Mouse (Mus musculus): Measurements from ENCODE around the gene Tsc2. TPM values are rescaled to one million over a fixed set of nuclear protein-coding genes. Genes with fewer than 3 reads are reported as not detected.

The Tsc2 gene
- polyA plus RNA-seq, 1 experiment from 2014 or later, result 56.9 TPM

DNA sequence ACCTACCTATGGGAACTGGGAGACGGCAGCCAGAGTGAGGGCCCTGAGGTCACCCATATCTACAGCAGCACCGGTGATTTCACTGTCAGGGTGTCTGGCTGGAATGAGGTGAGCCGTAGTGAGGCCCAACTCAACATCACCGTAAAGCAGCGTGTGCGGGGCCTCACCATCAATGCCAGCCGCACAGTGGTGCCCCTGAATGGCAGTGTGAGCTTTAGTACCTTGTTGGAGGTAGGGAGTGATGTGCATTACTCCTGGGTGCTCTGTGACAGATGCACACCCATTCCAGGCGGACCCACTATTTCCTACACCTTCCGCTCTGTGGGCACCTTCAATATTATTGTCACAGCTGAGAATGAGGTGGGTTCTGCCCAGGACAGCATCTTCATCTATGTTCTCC is 58.6 kb downstream of the Tsc2 start:
- Histone ChIP-seq H3K27ac (no peak overlapping the region), H3K4me3 (no peak overlapping the region), H3K9me3 (no peaks in the 10 kb centered on the region), H3K4me1 (no peaks in the 10 kb centered on the region), H3K36me3 (peaks cover 87% of the 10 kb centered on the region), H3K27me3 (ENCODE audit: insufficient read depth, poor library complexity, severe bottlenecking) (no peaks in the 10 kb centered on the region)
- 89% methylated on average over 9 of the region's 9 CpGs for WGBS
- DNase-seq (ENCODE audit: low spot score), result no peak

DNA sequence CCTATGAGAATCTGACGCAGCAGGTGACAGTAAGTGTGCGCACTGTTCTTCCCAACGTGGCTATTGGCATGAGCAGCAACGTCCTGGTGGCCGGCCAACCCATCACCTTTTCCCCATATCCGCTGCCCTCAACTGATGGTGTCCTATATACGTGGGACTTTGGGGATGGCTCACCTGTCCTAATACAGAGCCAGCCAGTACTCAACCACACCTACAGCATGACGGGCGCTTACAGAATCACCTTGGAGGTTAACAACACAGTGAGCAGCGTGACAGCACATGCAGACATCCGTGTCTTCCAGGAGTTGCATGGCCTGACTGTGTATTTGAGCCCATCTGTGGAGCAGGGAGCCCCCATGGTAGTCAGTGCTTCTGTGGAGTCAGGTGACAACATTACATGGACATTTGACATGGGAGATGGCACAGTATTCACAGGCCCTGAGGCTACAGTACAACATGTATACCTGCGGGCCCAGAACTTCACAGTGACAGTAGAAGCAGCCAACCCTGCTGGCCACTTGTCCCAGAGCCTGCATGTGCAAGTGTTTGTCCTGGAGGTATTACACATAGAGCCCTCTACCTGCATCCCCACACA is 59.7 kb downstream of the Tsc2 start:
- no peak overlapping the region for H3K27ac ChIP-seq
- no peak for DNase-seq (ENCODE audit: low spot score)
- H3K36me3 ChIP-seq, result peaks cover 84% of the 10 kb centered on the region
- no peaks in the 10 kb centered on the region for H3K9me3 ChIP-seq
- 91% methylated on average over 12 of the region's 12 CpGs for WGBS
- no peaks in the 10 kb centered on the region for H3K27me3 ChIP-seq (ENCODE audit: insufficient read depth, poor library complexity, severe bottlenecking)
- H3K4me1 ChIP-seq, result no peaks in the 10 kb centered on the region
- no peak overlapping the region for H3K4me3 ChIP-seq

DNA sequence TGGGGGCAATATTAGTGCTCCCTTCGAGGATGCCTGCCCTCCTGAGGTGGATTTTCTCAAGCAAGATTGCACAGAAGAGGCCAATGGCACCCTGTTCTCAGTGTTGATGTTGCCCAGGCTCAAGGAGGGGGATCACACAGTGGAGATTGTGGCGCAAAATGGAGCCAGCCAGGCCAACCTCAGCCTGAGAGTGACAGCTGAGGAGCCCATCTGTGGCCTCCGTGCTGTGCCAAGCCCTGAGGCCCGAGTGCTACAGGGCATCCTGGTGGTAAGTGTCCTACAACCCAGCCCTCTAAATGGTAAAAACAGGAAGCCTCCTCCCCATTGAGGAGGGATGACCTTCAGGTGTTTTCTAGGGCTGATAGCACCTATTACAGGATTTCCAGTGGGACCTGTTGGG is 62.6 kb downstream of the Tsc2 start:
- Histone ChIP-seq H3K36me3 (peaks cover 82% of the 10 kb centered on the region), H3K4me1 (peaks cover 12% of the 10 kb centered on the region), H3K27me3 (ENCODE audit: insufficient read depth, poor library complexity, severe bottlenecking) (no peaks in the 10 kb centered on the region), H3K27ac (no peak overlapping the region), H3K4me3 (no peak overlapping the region), H3K9me3 (no peaks in the 10 kb centered on the region)
- DNase-seq (ENCODE audit: low spot score), result no peak
- WGBS, result 88% methylated on average over 4 of the region's 4 CpGs

DNA sequence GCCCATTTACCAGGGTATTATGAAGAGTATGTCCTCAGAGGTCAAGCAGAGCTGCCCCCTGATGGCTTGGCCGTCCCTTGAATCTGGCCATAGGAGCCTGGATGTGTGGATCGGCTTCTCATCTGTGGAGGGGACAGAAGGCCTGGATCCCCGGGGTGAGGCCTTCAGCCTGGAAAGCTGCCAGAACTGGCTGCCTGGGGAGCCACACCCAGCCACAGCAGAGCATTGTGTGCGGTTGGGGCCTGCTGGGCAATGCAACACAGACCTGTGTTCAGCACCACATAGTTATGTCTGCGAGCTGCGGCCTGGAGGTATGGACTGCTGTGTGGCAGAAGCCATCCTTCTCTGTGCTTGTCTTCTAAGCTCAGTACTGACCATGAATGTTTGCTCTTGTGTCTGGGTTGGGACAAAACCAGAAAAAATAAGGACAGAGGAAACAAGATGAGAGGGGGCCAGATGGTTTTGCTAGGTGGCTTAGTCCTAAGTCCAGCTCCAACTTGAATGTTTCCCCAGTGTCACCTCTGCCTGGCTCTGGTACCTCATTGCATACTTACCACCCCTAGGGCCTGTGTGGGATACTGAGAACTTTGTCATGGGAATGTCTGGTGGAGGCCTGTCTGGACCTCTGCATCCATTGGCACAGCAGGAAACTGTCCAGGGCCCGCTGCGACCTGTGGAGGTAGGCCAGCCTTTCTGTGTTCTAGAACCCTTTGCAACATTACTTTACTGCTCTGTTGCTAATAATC is 65.2 kb downstream of the Tsc2 start:
- Histone ChIP-seq H3K36me3 (peaks cover 65% of the 10 kb centered on the region), H3K9me3 (no peaks in the 10 kb centered on the region), H3K4me3 (no peak overlapping the region), H3K4me1 (peaks cover 27% of the 10 kb centered on the region), H3K27ac (0 out of 2 replicates have a peak overlapping the region, but pooled peaks have one; percentile 14), H3K27me3 (ENCODE audit: insufficient read depth, poor library complexity, severe bottlenecking) (no peaks in the 10 kb centered on the region)
- DNase-seq (ENCODE audit: low spot score), result no peak
- 76% methylated on average over 8 of the region's 8 CpGs for WGBS

DNA sequence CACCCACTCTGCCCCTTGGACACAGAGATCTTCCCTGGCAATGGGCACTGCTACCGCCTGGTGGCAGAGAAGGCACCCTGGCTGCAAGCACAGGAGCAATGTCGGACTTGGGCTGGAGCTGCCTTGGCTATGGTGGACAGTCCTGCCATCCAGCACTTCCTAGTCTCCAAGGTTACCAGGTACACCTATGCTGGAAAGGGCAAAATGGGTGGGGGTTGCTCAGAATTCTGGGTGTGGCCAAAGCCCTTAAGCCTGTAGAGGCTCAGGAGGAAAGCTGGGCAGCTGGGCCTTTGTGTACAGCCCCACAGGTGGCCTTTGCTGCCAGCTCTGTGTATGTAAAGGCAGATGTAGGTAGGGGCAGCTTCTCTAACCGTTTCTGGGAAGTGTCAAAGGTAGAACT is 66.6 kb downstream of the Tsc2 start:
- peaks cover 33% of the 10 kb centered on the region for H3K4me1 ChIP-seq
- no peak overlapping the region for H3K27ac ChIP-seq
- H3K9me3 ChIP-seq, result no peaks in the 10 kb centered on the region
- WGBS, result 73% methylated on average over 3 of the region's 3 CpGs
- peaks cover 51% of the 10 kb centered on the region for H3K36me3 ChIP-seq
- no peak for DNase-seq (ENCODE audit: low spot score)
- no peaks in the 10 kb centered on the region for H3K27me3 ChIP-seq (ENCODE audit: insufficient read depth, poor library complexity, severe bottlenecking)
- no peak overlapping the region for H3K4me3 ChIP-seq

DNA sequence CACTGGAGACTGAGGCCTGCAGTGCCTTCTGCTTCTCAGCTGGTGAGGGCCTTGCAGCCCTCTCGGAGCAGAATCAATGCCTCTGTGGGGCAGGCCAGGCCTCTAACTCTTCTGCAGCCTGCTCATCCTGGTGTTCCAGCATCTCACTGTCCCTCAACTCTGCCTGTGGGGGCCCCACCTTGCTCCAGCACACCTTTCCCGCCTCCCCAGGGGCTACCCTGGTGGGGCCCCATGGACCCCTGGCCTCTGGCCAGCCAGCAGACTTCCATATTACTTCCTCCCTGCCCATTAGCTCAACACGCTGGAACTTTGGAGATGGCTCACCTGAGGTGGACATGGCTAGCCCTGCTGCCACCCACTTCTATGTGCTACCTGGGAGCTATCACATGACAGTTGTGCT is 67.3 kb downstream of the Tsc2 start:
- DNase-seq (ENCODE audit: low spot score), result no peak
- 80% methylated on average over 3 of the region's 3 CpGs for WGBS
- Histone ChIP-seq H3K4me3 (no peak overlapping the region), H3K27ac (no peak overlapping the region), H3K36me3 (peaks cover 45% of the 10 kb centered on the region), H3K4me1 (peaks cover 37% of the 10 kb centered on the region), H3K9me3 (no peaks in the 10 kb centered on the region), H3K27me3 (ENCODE audit: insufficient read depth, poor library complexity, severe bottlenecking) (no peaks in the 10 kb centered on the region)

DNA sequence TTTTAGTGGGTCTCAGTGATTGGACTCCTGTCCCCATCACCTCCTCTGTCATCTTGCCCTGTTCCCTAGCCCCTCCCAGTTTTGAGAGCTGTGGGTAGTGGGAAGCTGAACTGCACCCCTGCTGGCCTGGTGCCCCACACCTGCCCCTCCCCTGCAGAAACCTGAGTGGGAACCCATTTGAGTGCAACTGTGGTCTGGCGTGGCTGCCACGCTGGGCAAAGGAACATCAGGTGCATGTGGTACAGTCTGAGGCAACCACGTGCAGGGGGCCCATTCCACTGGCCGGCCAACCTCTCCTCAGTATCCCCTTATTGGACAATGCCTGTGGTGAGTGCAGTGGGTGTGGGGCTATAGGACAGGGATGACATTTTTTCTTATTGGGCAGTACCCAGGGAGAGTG is 68.0 kb downstream of the Tsc2 start:
- WGBS, result 88% methylated on average over 4 of the region's 4 CpGs
- Histone ChIP-seq H3K27me3 (ENCODE audit: insufficient read depth, poor library complexity, severe bottlenecking) (no peaks in the 10 kb centered on the region), H3K4me3 (no peak overlapping the region), H3K4me1 (peaks cover 37% of the 10 kb centered on the region), H3K36me3 (peaks cover 38% of the 10 kb centered on the region), H3K27ac (no peak overlapping the region), H3K9me3 (no peaks in the 10 kb centered on the region)
- DNase-seq (ENCODE audit: low spot score), result no peak

DNA sequence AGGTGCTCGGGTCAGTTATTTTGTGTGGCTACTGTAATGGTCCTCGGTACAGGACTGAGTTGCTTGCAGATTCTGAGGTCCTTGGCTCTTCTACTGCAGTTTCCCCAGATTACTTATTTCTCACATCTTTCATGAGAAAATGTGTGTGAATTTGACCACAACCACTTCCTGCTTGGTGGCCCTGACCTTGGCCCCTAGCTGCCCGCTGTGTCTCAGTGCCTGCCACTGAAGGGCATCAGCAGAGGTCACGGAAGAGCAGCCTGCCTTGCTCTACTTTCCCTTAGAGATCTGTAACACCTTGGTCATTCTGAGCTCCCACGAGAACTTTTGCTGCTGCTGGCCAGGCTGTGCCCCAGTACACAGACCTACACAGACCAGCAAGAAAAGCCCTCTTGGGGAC is 68.8 kb downstream of the Tsc2 start:
- Histone ChIP-seq H3K36me3 (peaks cover 31% of the 10 kb centered on the region), H3K4me1 (peaks cover 45% of the 10 kb centered on the region), H3K27ac (no peak overlapping the region), H3K27me3 (ENCODE audit: insufficient read depth, poor library complexity, severe bottlenecking) (no peaks in the 10 kb centered on the region), H3K9me3 (no peaks in the 10 kb centered on the region), H3K4me3 (no peak overlapping the region)
- 72% methylated on average over 5 of the region's 5 CpGs for WGBS
- no peak for DNase-seq (ENCODE audit: low spot score)

DNA sequence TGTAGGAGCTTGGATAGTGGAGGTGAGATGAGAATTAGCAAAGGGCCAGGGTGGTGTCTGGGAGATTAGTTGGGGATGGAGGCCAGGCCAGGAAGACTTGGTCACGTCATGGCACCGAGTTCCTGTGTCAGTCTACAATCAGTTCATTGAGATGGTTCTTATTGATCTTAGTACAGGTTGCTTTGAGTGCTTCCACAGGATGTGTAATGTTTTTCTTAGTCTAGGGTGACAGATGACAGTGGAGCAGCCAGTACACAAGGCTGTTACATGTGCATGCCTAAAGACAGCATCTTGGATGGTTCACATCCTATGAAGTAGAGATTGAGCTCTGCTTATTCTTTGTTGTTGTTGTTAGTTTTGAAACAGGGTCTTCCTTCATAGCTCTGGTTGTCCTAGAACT is 70.8 kb downstream of the Tsc2 start:
- DNase-seq (ENCODE audit: low spot score), result no peak
- 69% methylated on average over 2 of the region's 2 CpGs for WGBS
- Histone ChIP-seq H3K27me3 (ENCODE audit: insufficient read depth, poor library complexity, severe bottlenecking) (no peaks in the 10 kb centered on the region), H3K4me3 (no peak overlapping the region), H3K9me3 (no peaks in the 10 kb centered on the region), H3K4me1 (peaks cover 52% of the 10 kb centered on the region), H3K27ac (no peak overlapping the region), H3K36me3 (peaks cover 19% of the 10 kb centered on the region)

DNA sequence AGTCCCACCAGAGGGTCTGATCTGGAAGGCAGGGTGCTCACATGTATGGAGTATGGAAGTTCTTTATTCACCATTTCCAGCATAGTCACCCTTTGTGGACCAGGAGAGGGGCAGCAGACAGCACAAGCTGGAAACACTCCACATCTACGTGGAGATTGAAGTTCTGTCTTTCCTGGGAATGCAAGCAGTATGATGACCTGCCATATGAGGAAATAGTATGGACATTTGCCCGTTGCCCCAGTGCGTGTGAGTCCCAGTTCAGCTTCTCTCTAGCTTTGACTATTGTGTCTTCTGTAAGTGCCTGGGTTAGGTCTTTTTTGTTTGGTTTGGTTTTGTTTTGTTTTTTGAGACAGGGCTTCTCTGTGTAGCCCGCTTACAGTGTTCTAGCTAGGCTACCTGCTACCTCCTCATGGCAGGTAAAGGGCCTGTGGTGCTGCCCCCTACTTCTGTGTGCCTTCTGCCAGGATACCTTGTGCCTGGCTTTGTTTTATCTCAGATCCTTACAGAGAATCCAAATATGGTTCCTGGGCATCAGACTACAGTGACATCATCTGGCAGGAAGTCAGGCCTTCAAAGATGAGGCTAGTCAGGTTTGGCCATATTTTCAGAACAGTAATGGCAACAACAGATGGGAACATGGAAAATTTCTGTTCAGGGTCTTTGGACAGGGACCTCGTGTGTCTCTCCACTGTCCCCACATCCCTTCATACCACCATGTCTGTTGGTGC is 72.0 kb downstream of the Tsc2 start:
- Histone ChIP-seq H3K36me3 (peaks cover 11% of the 10 kb centered on the region), H3K9me3 (no peaks in the 10 kb centered on the region), H3K27me3 (ENCODE audit: insufficient read depth, poor library complexity, severe bottlenecking) (no peaks in the 10 kb centered on the region), H3K27ac (no peak overlapping the region), H3K4me1 (peaks cover 52% of the 10 kb centered on the region), H3K4me3 (no peak overlapping the region)
- 85% methylated on average over 5 of the region's 5 CpGs for whole genome bisulfite sequencing
- no peak for DNase-seq (ENCODE audit: low spot score)

DNA sequence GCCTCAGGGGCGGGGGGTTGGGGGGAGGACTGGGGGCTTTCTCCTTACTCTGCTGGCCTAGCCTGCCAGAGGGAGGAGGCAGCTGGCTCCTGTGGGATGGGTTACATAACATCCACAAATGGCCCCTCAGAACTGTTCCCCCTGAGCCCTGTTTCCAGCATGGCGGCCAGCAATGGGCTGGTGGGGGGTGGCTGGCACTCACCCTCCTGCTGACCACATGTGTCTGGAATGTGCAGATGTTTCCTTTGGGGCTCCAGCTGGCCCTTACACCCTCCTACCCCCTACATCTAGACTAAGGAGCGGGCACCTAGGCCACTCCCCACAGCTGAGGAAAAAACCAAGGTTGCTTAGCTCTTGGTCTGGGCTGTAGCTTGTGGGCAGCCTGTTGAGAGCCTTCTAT is 73.3 kb downstream of the Tsc2 start:
- WGBS, result 65% methylated on average over 3 of the region's 3 CpGs
- Histone ChIP-seq H3K27me3 (ENCODE audit: insufficient read depth, poor library complexity, severe bottlenecking) (no peaks in the 10 kb centered on the region), H3K36me3 (no peaks in the 10 kb centered on the region; the same call in 1 of the 2 replicates), H3K27ac (peak overlapping the region; percentile 49; the same call in 1 of the 2 replicates), H3K4me3 (no peak overlapping the region), H3K4me1 (peaks cover 43% of the 10 kb centered on the region), H3K9me3 (no peaks in the 10 kb centered on the region)
- DNase-seq (ENCODE audit: low spot score), result no peak

DNA sequence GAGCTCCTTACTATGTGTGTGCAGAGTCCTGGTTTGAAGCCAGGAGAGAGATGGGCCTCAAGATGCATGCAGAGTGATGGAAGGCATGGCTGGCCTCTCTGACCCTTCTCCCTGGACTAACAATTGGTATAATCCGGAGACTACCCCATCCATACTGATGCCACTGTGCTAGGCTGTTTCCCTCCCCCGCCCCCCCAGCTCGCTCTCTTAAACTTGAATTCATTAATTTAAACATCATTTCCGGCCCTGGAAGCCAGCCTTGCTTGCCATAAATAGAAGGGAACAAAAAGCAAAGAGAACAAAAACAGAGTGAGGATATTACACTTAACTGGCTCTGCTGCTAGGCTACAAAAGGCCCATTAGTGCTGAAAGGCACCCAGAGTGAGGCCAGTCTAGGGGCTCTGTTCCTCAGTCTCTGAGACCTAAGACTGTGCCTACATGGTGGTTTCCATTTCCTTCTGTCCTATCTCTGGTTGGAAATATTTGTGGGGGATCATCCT is 73.8 kb downstream of the Tsc2 start:
- Histone ChIP-seq H3K36me3 (no peaks in the 10 kb centered on the region; the same call in 1 of the 2 replicates), H3K4me3 (no peak overlapping the region), H3K27me3 (ENCODE audit: insufficient read depth, poor library complexity, severe bottlenecking) (no peaks in the 10 kb centered on the region), H3K9me3 (no peaks in the 10 kb centered on the region), H3K4me1 (peaks cover 38% of the 10 kb centered on the region), H3K27ac (peak overlapping the region; percentile 49; the same call in 1 of the 2 replicates)
- DNase-seq (ENCODE audit: low spot score), result no peak
- WGBS, result 76% methylated on average over 4 of the region's 4 CpGs

DNA sequence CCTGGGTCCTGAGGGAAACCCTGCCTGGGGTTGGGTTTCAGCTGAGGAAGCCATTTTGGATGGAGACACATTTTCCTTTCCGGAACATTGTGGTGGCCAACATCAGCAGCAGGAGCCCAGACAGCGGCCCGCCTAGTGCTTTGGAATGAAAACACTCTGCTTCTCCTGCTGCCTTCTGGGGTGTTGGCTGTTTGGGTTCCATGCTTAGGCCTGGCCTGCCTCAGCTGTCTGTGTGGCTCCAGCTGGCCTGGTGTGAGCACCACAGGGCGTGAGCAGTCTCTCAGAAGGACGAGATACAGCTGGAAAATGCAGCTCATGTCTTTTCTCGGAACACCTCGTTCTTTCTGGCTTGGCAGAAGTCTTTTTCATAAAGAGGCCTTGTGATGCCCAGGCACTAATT is 75.3 kb downstream of the Tsc2 start:
- Histone ChIP-seq H3K27me3 (ENCODE audit: insufficient read depth, poor library complexity, severe bottlenecking) (no peaks in the 10 kb centered on the region), H3K36me3 (no peaks in the 10 kb centered on the region; the same call in 1 of the 2 replicates), H3K27ac (no peak overlapping the region), H3K4me3 (no peak overlapping the region), H3K4me1 (peaks cover 32% of the 10 kb centered on the region), H3K9me3 (no peaks in the 10 kb centered on the region)
- DNase-seq (ENCODE audit: low spot score), result no peak
- 81% methylated on average over 7 of the region's 7 CpGs for WGBS

Measured in heart, embryonic 10.5 days (tissue).